Mouse (Mus musculus) midbrain, embryonic 15.5 days (tissue): ENCODE measurements around the gene Gas7. TPM values are rescaled to one million over a fixed set of nuclear protein-coding genes. Genes with fewer than 3 reads are reported as not detected.

Experiments
- ATAC-seq: fragments of 200-750 bp; cut with Nextera tagmentation; replicated peaks from 2 replicates; pipeline ENCODE4 v1.8.0; 2017; ENCODE audit warnings: moderate TSS enrichment
- H3K27ac ChIP-seq: fragments of 300-500 bp; sonication (generic); 2 replicates; pipeline ENCODE4 v1.5.1; 2015; ENCODE audit warnings: mild to moderate bottlenecking, inconsistent platforms
- H3K27me3 ChIP-seq: fragments of 300-500 bp; sonication (generic); replicated peaks from 2 replicates; pipeline ENCODE4 v1.6.1; 2015; ENCODE audit warnings: inconsistent platforms
- H3K36me3 ChIP-seq: fragments of 300-500 bp; sonication (generic); replicated peaks from 2 replicates; pipeline ENCODE4 v1.6.1; 2015; ENCODE audit warnings: inconsistent platforms
- H3K4me1 ChIP-seq: fragments of 300-500 bp; sonication (generic); 2 replicates; pipeline ENCODE4 v1.6.1; 2015; ENCODE audit warnings: inconsistent platforms
- H3K4me2 ChIP-seq: fragments of 300-500 bp; sonication (generic); 2 replicates; pipeline ENCODE4 v1.6.1; 2015; ENCODE audit warnings: inconsistent platforms, mild to moderate bottlenecking, moderate library complexity
- H3K4me3 ChIP-seq: fragments of 300-500 bp; sonication (generic); 2 replicates; pipeline ENCODE4 v1.5.1; 2015; ENCODE audit warnings: mild to moderate bottlenecking, inconsistent platforms
- H3K9ac ChIP-seq: fragments of 300-500 bp; sonication (generic); 2 replicates; pipeline ENCODE4 v1.6.1; 2015; ENCODE audit warnings: mild to moderate bottlenecking, inconsistent platforms
- H3K9me3 ChIP-seq: fragments of 300-500 bp; sonication (generic); 2 replicates; pipeline ENCODE4 v1.6.1; 2016; ENCODE audit warnings: inconsistent platforms
- WGBS: fragments of 180-500 bp; shearing (Covaris S2); methylation state at CpG from one replicate; pipeline ENCODE4 v1.1.7; 2015; ENCODE audit warnings: mixed read lengths; 5-methylcytosine and 5-hydroxymethylcytosine counted together
- polyA plus RNA-seq: library from polyadenylated mRNA; unstranded; fragments of >200 nt; fragmentation: Nextera tagmentation; extraction: Ambion mirVana; gene quantifications from 2 replicates; pipeline ENCODE4 v1.2.1, GENCODE M21; 2015

Gas7 gene
- polyA plus RNA-seq, 1 experiment from 2014 or later: 36.1 TPM

DNA sequence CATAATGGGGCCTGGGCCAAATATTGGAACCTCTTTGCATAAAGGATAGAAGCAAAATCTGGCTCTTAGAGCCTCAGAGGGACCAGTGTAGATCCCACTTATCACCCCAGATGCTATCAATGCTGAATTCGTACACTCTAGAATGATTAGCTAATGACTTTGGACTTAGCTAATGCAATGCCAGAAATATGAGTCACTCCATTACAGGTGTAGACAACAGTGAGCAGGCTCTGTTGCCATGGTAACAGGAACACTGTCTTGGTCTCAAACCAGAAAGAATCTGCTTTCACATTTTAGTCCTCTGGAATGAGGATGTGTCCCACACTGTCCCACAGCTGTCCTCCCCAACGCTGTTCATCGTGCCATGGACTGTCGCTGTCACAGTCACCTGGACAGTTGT lies 94.1 kb downstream of the Gas7 start:
- Histone ChIP-seq H3K27ac (peak overlapping the region; percentile 38; the same call in 1 of the 2 replicates), H3K4me2 (no peak overlapping the region), H3K4me1 (peaks cover 8% of the 10 kb centered on the region), H3K27me3 (no peaks in the 10 kb centered on the region), H3K36me3 (no peaks in the 10 kb centered on the region), H3K4me3 (no peak overlapping the region), H3K9ac (no peak overlapping the region), H3K9me3 (no peaks in the 10 kb centered on the region)
- peak; percentile 63 for ATAC-seq
- 83% methylated on average over 4 of the region's 4 CpGs for WGBS

- ATAC-seq: 0 out of 2 replicates have a peak, but pooled peaks have one; percentile 11
These were observed 94.7 kb downstream of the Gas7 start for GRCm38 (mm10) chr11:67549762-67550488.

GRCm38 (mm10) chr11:67552400-67552799 lies 97.2 kb downstream of the Gas7 start:
- ATAC-seq: no peak
- Histone ChIP-seq H3K36me3 (no peaks in the 10 kb centered on the region), H3K9me3 (no peaks in the 10 kb centered on the region), H3K27me3 (no peaks in the 10 kb centered on the region), H3K27ac (no peak overlapping the region), H3K4me1 (peaks cover 8% of the 10 kb centered on the region), H3K4me2 (no peak overlapping the region), H3K4me3 (no peak overlapping the region), H3K9ac (no peak overlapping the region)
- 87% methylated on average over 8 of the region's 8 CpGs for WGBS

More at GRCm38 (mm10) chr11:67549762-67550488, 94.7 kb downstream of the Gas7 start:
- Histone ChIP-seq H3K9ac (no peak overlapping the region), H3K9me3 (no peaks in the 10 kb centered on the region), H3K27ac (peak overlapping the region; percentile 38; the same call in 1 of the 2 replicates), H3K27me3 (no peaks in the 10 kb centered on the region), H3K4me2 (no peak overlapping the region), H3K4me3 (no peak overlapping the region), H3K4me1 (peaks cover 8% of the 10 kb centered on the region), H3K36me3 (no peaks in the 10 kb centered on the region)
- WGBS: 80% methylated on average over 13 of the region's 13 CpGs

DNA sequence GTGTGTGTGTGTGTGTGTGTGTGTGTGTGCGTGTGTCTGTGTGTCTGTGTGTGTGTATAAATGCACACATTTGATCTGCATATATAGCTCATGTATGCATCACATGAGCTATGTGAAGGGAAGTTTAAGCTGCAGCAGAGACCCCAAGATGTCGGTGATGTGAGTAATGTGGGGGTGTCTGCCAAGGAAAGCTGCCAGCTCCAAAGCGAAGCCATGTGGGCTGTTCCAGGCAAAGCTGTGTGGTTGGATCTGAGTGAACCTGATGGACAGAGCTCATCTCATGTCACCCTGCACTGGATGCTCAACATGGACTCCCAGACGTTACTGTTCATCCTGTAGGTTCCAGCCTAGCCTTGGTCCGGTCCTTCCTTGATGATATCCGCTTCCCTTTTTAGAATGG lies 99.0 kb downstream of the Gas7 start:
- H3K4me2 ChIP-seq: no peak overlapping the region
- H3K9ac ChIP-seq: no peak overlapping the region
- ATAC-seq: no peak
- no peak overlapping the region for H3K4me3 ChIP-seq
- H3K9me3 ChIP-seq: no peaks in the 10 kb centered on the region
- peaks cover 14% of the 10 kb centered on the region for H3K4me1 ChIP-seq
- H3K27me3 ChIP-seq: no peaks in the 10 kb centered on the region
- WGBS: 91% methylated on average over 6 of the region's 6 CpGs
- no peaks in the 10 kb centered on the region for H3K36me3 ChIP-seq
- H3K27ac ChIP-seq: no peak overlapping the region

GRCm38 (mm10) chr11:67556360-67556759 lies 101.1 kb downstream of the Gas7 start:
- ATAC-seq: no peak
- Histone ChIP-seq H3K4me1 (peaks cover 9% of the 10 kb centered on the region), H3K27me3 (no peaks in the 10 kb centered on the region), H3K27ac (no peak overlapping the region), H3K9ac (no peak overlapping the region), H3K9me3 (no peaks in the 10 kb centered on the region), H3K4me3 (no peak overlapping the region), H3K4me2 (no peak overlapping the region), H3K36me3 (no peaks in the 10 kb centered on the region)
- WGBS: 71% methylated on average over 3 of the region's 3 CpGs

- Histone ChIP-seq H3K4me2 (no peak overlapping the region), H3K9me3 (no peaks in the 10 kb centered on the region), H3K36me3 (no peaks in the 10 kb centered on the region), H3K27me3 (no peaks in the 10 kb centered on the region), H3K4me1 (peaks cover 9% of the 10 kb centered on the region), H3K4me3 (no peak overlapping the region), H3K9ac (no peak overlapping the region), H3K27ac (no peak overlapping the region)
- 18% methylated on average over 9 of the region's 9 CpGs for WGBS
- ATAC-seq: peak; percentile 42; the same call in 1 of the 2 replicates
These were observed 103.7 kb downstream of the Gas7 start for GRCm38 (mm10) chr11:67558772-67559448.

GRCm38 (mm10) chr11:67559522-67559921 lies 104.3 kb downstream of the Gas7 start:
- Histone ChIP-seq H3K4me3 (no peak overlapping the region), H3K27me3 (no peaks in the 10 kb centered on the region), H3K27ac (no peak overlapping the region), H3K9ac (no peak overlapping the region), H3K36me3 (no peaks in the 10 kb centered on the region), H3K4me1 (peaks cover 9% of the 10 kb centered on the region), H3K4me2 (no peak overlapping the region), H3K9me3 (no peaks in the 10 kb centered on the region)
- ATAC-seq: no peak
- 78% methylated on average over 5 of the region's 5 CpGs for WGBS

DNA sequence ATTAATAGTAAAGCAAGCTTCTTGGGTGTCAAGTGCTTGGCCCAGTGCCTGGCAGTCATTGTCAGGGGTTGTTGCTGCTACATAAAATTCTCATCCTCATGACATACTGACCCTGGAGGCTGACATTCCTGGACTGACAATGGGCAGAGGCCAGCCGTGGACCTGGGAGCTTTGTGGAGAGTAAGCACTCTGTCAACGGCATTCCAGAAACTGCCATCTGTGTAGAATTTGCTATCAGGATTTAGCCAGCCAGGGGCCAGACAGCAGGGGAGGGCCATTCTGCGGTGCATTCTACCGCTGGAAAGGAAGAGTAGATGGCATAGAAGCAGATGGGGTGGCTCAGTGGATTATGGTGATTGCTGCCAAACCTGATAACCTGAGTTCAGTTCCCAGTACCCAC lies 106.4 kb downstream of the Gas7 start:
- Histone ChIP-seq H3K4me2 (no peak overlapping the region), H3K9me3 (no peaks in the 10 kb centered on the region), H3K27me3 (no peaks in the 10 kb centered on the region), H3K36me3 (no peaks in the 10 kb centered on the region), H3K4me1 (peaks cover 9% of the 10 kb centered on the region), H3K4me3 (no peak overlapping the region), H3K27ac (no peak overlapping the region), H3K9ac (no peak overlapping the region)
- WGBS: 68% methylated on average over 4 of the region's 4 CpGs
- no peak for ATAC-seq

- H3K27ac ChIP-seq: no peak overlapping the region
- H3K4me3 ChIP-seq: no peak overlapping the region
- WGBS: 73% methylated on average over 5 of the region's 5 CpGs
- no peak for ATAC-seq
- no peaks in the 10 kb centered on the region for H3K36me3 ChIP-seq
- H3K4me1 ChIP-seq: peaks cover 8% of the 10 kb centered on the region
- H3K4me2 ChIP-seq: no peak overlapping the region
- no peaks in the 10 kb centered on the region for H3K9me3 ChIP-seq
- no peak overlapping the region for H3K9ac ChIP-seq
- H3K27me3 ChIP-seq: no peaks in the 10 kb centered on the region
These were observed 107.9 kb downstream of the Gas7 start for GRCm38 (mm10) chr11:67563141-67563540.

- H3K27me3 ChIP-seq: no peaks in the 10 kb centered on the region
These were observed 108.9 kb downstream of the Gas7 start for GRCm38 (mm10) chr11:67564003-67564637.

DNA sequence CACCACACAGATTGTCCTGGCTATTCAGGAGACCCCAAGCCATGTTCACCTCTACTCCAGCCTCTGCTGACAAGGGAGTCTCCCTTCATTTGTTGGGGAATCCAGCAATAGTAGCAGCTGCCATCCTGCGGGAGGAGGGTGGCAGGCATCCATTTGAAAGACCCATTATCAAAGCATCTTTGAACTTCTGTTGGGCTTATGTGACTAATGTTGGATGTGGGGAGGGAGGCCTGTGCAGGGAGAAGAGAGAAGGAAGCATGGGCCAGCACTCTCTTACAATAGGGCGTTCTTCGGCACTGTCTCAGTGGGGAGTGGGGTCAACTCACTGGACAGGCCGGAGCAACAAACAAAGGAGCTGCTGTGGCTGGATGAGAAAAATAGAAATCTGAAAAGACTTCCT lies 110.3 kb downstream of the Gas7 start:
- Histone ChIP-seq H3K9ac (no peak overlapping the region), H3K9me3 (no peaks in the 10 kb centered on the region), H3K27me3 (no peaks in the 10 kb centered on the region), H3K36me3 (no peaks in the 10 kb centered on the region), H3K4me3 (no peak overlapping the region), H3K4me2 (no peak overlapping the region), H3K27ac (no peak overlapping the region), H3K4me1 (peaks cover 4% of the 10 kb centered on the region)
- 46% methylated on average over 4 of the region's 4 CpGs for WGBS
- ATAC-seq: no peak

More at GRCm38 (mm10) chr11:67564003-67564637, 108.9 kb downstream of the Gas7 start:
- Histone ChIP-seq H3K4me1 (no peaks in the 10 kb centered on the region), H3K36me3 (no peaks in the 10 kb centered on the region), H3K4me3 (no peak overlapping the region), H3K9ac (no peak overlapping the region), H3K9me3 (no peaks in the 10 kb centered on the region), H3K4me2 (no peak overlapping the region), H3K27ac (no peak overlapping the region)
- ATAC-seq: no peak
- 83% methylated on average over 8 of the region's 8 CpGs for WGBS

GRCm38 (mm10) chr11:67566704-67567103 lies 111.5 kb downstream of the Gas7 start:
- WGBS: 82% methylated on average over 5 of the region's 5 CpGs
- H3K36me3 ChIP-seq: no peaks in the 10 kb centered on the region

More at GRCm38 (mm10) chr11:67566704-67567103, 111.5 kb downstream of the Gas7 start:
- Histone ChIP-seq H3K4me1 (peaks cover 16% of the 10 kb centered on the region), H3K4me2 (no peak overlapping the region), H3K9ac (no peak overlapping the region), H3K4me3 (no peak overlapping the region), H3K27me3 (no peaks in the 10 kb centered on the region), H3K9me3 (no peaks in the 10 kb centered on the region), H3K27ac (no peak overlapping the region)
- no peak for ATAC-seq
